Mouse (Mus musculus): Measurements from ENCODE around the gene Paxbp1. TPM values are rescaled to one million over a fixed set of nuclear protein-coding genes. Genes with fewer than 3 reads are reported as not detected.

The Paxbp1 gene
- total and polyA plus RNA-seq, 2 experiments from 2014 or later = 18.8 to 30.6 TPM

DNA sequence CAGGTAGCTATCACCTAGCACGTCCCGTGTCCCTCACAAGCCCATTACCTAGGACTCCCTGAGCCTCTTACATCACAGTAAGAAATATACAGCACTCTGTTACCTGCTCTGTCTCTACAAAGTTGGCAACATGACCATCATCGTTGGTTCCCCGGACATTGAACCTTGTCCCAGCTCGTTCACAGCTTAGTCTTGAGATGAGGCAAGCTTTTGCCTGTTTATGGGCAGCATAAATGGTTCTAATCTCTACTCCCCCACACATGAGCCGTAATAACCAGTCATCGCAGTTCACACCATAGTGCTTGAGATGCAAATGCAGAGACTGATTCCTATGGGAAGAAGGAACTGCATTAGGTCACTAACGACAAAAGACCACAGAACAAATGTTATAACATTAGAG is 56.3 kb downstream of the Paxbp1 start:
- no peak overlapping the region for H3K9ac ChIP-seq (replicated peaks; ENCODE audit: low read depth, low read length)
- H3K27me3 ChIP-seq (ENCODE audit: control insufficient read depth, insufficient read depth, low read length) = no peaks in the 10 kb centered on the region
- H3K36me3 ChIP-seq (replicated peaks; ENCODE audit: control insufficient read depth, insufficient read depth, low read length) = peaks cover 36% of the 10 kb centered on the region; the same call in 1 of the 2 replicates
- ATAC-seq (ENCODE audit: insufficient read depth, low read depth) (no peak), DNase-seq (ENCODE audit: low spot score) (no peak)
- no peak for TF ChIP-seq EP300 (IDR thresholded peaks at IDR 0.05; ENCODE audit: low read depth)
- H3K27ac ChIP-seq (ENCODE audit: low read depth) = no peak overlapping the region
- H3K9me3 ChIP-seq (replicated peaks; ENCODE audit: control insufficient read depth, low read length) = no peaks in the 10 kb centered on the region
- no peaks in the 10 kb centered on the region for H3K4me1 ChIP-seq (ENCODE audit: control insufficient read depth, insufficient read depth)
- no peak overlapping the region for H3K4me3 ChIP-seq (ENCODE audit: low read depth, low read length)
- WGBS = 80% methylated on average over 8 of the region's 8 CpGs
- H3K4me2 ChIP-seq (ENCODE audit: low read depth, low read length) = no peak overlapping the region

DNA sequence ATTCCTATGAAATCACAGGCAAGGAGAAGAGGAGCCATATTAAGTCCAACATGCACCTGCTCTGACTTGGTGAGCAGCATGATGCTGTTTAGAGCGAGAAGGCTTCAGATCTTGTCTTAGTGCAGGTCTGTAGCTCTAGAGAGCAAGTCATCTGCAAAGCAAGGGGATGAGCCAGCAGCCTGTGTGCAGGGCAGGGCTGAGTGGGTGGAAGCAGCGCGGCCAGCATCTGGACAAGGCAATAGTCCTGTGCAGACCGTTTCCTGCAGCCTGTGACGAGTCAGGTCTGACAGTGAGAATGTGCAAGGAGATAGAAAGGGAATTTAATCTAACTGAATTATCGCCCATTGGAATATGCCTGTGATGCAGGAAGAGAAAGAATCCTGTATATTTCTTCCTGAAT is 73.3 kb downstream of the Paxbp1 start:
- no peak for TF ChIP-seq EP300 (IDR thresholded peaks at IDR 0.05; ENCODE audit: low read depth)
- no peak for TF ChIP-seq CTCF (IDR thresholded peaks at IDR 0.05; ENCODE audit: low read depth)
- Histone ChIP-seq H3K36me3 (replicated peaks; ENCODE audit: control insufficient read depth, insufficient read depth, low read length) (peaks cover 52% of the 10 kb centered on the region), H3K4me1 (ENCODE audit: control insufficient read depth, insufficient read depth) (no peaks in the 10 kb centered on the region), H3K27me3 (ENCODE audit: control insufficient read depth, insufficient read depth, low read length) (no peaks in the 10 kb centered on the region), H3K4me3 (ENCODE audit: low read depth, low read length) (no peak overlapping the region), H3K27ac (ENCODE audit: low read depth) (no peak overlapping the region), H3K4me2 (ENCODE audit: low read depth, low read length) (no peak overlapping the region), H3K9me3 (replicated peaks; ENCODE audit: control insufficient read depth, low read length) (no peaks in the 10 kb centered on the region), H3K9ac (replicated peaks; ENCODE audit: low read depth, low read length) (no peak overlapping the region)
- ATAC-seq (ENCODE audit: insufficient read depth, low read depth) = no peak
- DNase-seq (ENCODE audit: low spot score) = no peak
- WGBS = 62% methylated on average over 6 of the region's 6 CpGs

DNA sequence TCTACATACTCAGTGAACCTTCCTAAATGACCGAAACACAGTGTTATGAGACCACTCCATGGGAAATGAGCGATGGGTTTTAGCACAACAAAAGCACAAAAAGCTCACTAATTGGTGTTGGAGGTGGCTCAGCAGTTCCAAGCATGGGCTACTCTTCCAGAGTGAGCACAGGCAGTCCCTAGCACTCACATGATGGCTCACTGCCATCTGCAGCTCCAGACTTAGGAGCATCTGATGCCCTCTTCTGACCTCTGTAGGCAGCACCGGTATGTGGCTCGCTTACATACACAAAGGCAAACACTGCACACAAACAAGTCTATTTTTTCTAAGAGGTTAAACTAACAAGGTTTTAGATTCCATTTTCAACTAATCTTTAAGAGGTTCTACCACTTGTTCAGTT is 78.1 kb downstream of the Paxbp1 start:
- Histone ChIP-seq H3K27me3 (ENCODE audit: control insufficient read depth, insufficient read depth, low read length) (no peaks in the 10 kb centered on the region), H3K4me2 (ENCODE audit: low read depth, low read length) (no peak overlapping the region), H3K9me3 (replicated peaks; ENCODE audit: control insufficient read depth, low read length) (no peaks in the 10 kb centered on the region), H3K4me3 (ENCODE audit: low read depth, low read length) (no peak overlapping the region), H3K27ac (ENCODE audit: low read depth) (no peak overlapping the region), H3K36me3 (replicated peaks; ENCODE audit: control insufficient read depth, insufficient read depth, low read length) (peaks cover 51% of the 10 kb centered on the region), H3K9ac (replicated peaks; ENCODE audit: low read depth, low read length) (no peak overlapping the region), H3K4me1 (ENCODE audit: control insufficient read depth, insufficient read depth) (no peaks in the 10 kb centered on the region)
- 72% methylated on average over 4 of the region's 4 CpGs for WGBS
- TF ChIP-seq CTCF (IDR thresholded peaks at IDR 0.05; ENCODE audit: low read depth) (no peak), EP300 (IDR thresholded peaks at IDR 0.05; ENCODE audit: low read depth) (no peak)
- no peak for DNase-seq (ENCODE audit: low spot score)
- ATAC-seq (ENCODE audit: insufficient read depth, low read depth) = no peak

DNA sequence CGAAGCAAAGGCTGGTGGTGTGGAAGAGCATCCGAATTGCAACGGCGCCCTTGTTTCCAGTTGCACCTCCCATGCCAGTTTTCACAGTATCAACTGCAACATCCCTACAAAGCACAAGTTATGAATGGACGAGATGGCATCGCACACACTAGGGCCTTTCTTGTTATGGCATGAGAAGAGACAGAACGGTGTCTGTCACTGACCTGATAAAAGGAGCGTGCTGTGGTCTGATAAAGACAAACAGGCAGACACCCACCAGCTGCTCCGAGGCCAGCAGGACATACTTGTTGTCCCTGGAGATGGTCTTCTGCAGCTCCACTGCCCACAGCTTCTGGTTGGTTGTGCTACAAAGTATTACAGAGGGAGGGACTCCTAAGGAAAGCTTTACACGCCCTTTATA is 80.0 kb downstream of the Paxbp1 start:
- Histone ChIP-seq H3K36me3 (replicated peaks; ENCODE audit: control insufficient read depth, insufficient read depth, low read length) (peaks cover 49% of the 10 kb centered on the region), H3K27me3 (ENCODE audit: control insufficient read depth, insufficient read depth, low read length) (no peaks in the 10 kb centered on the region), H3K4me1 (ENCODE audit: control insufficient read depth, insufficient read depth) (no peaks in the 10 kb centered on the region), H3K9ac (replicated peaks; ENCODE audit: low read depth, low read length) (no peak overlapping the region), H3K4me2 (ENCODE audit: low read depth, low read length) (no peak overlapping the region), H3K27ac (ENCODE audit: low read depth) (no peak overlapping the region), H3K9me3 (replicated peaks; ENCODE audit: control insufficient read depth, low read length) (no peaks in the 10 kb centered on the region), H3K4me3 (ENCODE audit: low read depth, low read length) (no peak overlapping the region)
- no peak for DNase-seq (ENCODE audit: low spot score)
- ATAC-seq (ENCODE audit: insufficient read depth, low read depth) = no peak
- 69% methylated on average over 10 of the region's 10 CpGs for WGBS
- TF ChIP-seq CTCF (IDR thresholded peaks at IDR 0.05; ENCODE audit: low read depth) = no peak
- no peak for TF ChIP-seq EP300 (IDR thresholded peaks at IDR 0.05; ENCODE audit: low read depth)

Other genes with a start within 250 kb of the Paxbp1 start
- gene Urb1, start 234.1 kb downstream of the Paxbp1 start, total RNA-seq (2014; rRNA removed; ENCODE audit: low replicate concordance) = 8.7 and 16.5 TPM in 2 replicates
- gene Urb1, start 234.1 kb downstream of the Paxbp1 start, polyA plus RNA-seq (2015; fragmentation: Nextera tagmentation; extraction: Ambion mirVana) = 2.7 and 3.0 TPM in 2 replicates
- gene Eva1c, start 217.8 kb downstream of the Paxbp1 start, total RNA-seq (2014; rRNA removed; ENCODE audit: low replicate concordance) = 3.2 and 11.4 TPM in 2 replicates
- gene Eva1c, start 217.8 kb downstream of the Paxbp1 start, polyA plus RNA-seq (2015; fragmentation: Nextera tagmentation; extraction: Ambion mirVana) = 1.1 and 1.7 TPM in 2 replicates
- 7.1 and 22.1 TPM in 2 replicates for gene Cfap298, start 109.4 kb downstream of the Paxbp1 start, total RNA-seq (2014; rRNA removed; ENCODE audit: low replicate concordance)
- 39.6 and 45.4 TPM in 2 replicates for gene Cfap298, start 109.4 kb downstream of the Paxbp1 start, polyA plus RNA-seq (2015; fragmentation: Nextera tagmentation; extraction: Ambion mirVana)
- gene Synj1, start 33.2 kb downstream of the Paxbp1 start, total RNA-seq (2014; rRNA removed; ENCODE audit: low replicate concordance) = 11.8 and 19.3 TPM in 2 replicates
- gene Synj1, start 33.2 kb downstream of the Paxbp1 start, polyA plus RNA-seq (2015; fragmentation: Nextera tagmentation; extraction: Ambion mirVana) = 6.6 and 8.5 TPM in 2 replicates
- 0.11 TPM in 1 of 2 replicates, not detected in the other for gene 4932438H23Rik, start 50.6 kb upstream of the Paxbp1 start, total RNA-seq (2014; rRNA removed; ENCODE audit: low replicate concordance)
- 0.05 and 0.14 TPM in 2 replicates for gene 4932438H23Rik, start 50.6 kb upstream of the Paxbp1 start, polyA plus RNA-seq (2015; fragmentation: Nextera tagmentation; extraction: Ambion mirVana)
- gene Olig2, start 180.9 kb upstream of the Paxbp1 start, total RNA-seq (2014; rRNA removed; ENCODE audit: low replicate concordance) = 0.46 TPM in 1 of 2 replicates, not detected in the other
- not detected in 2 replicates for gene Olig2, start 180.9 kb upstream of the Paxbp1 start, polyA plus RNA-seq (2015; fragmentation: Nextera tagmentation; extraction: Ambion mirVana)
- not detected in 2 replicates for gene Olig1, start 225.2 kb upstream of the Paxbp1 start, total RNA-seq (2014; rRNA removed; ENCODE audit: low replicate concordance)
- gene Olig1, start 225.2 kb upstream of the Paxbp1 start, polyA plus RNA-seq (2015; fragmentation: Nextera tagmentation; extraction: Ambion mirVana) = 0.07 TPM in 1 of 2 replicates, not detected in the other

Data from heart, postnatal 0 days (tissue).